Mouse (Mus musculus) bone marrow, adult 2 months (tissue): Measurements from ENCODE around the gene Fry. TPM values are rescaled to one million over a fixed set of nuclear protein-coding genes. Genes with fewer than 3 reads are reported as not detected.

Experiments
- H3K27ac ChIP-seq: fragments of 200-500 bp; 2 replicates; pipeline ENCODE4 v1.5.1; 2012; ENCODE audit warnings: low read depth, mild to moderate bottlenecking, control low read depth, inconsistent platforms, low read length; ENCODE audit not compliant: control insufficient read depth, poor library complexity, insufficient read depth
- H3K4me1 ChIP-seq: fragments of 200-500 bp; 2 replicates; pipeline ENCODE4 v1.6.1; 2011; ENCODE audit warnings: low read length; ENCODE audit not compliant: control insufficient read depth, insufficient read depth
- H3K4me3 ChIP-seq: fragments of 200-500 bp; replicated peaks from 2 replicates; pipeline ENCODE3; 2011; ENCODE audit warnings: mild to moderate bottlenecking, low read depth, low read length, control low read depth; ENCODE audit not compliant: control insufficient read depth
- CTCF ChIP-seq: fragments of 200-500 bp; IDR thresholded peaks from 2 replicates; pipeline ENCODE4 v1.5.1; 2011; ENCODE audit warnings: low read length, control low read depth; ENCODE audit not compliant: control insufficient read depth, insufficient read depth
- POLR2A ChIP-seq: fragments of 200-500 bp; IDR thresholded peaks from 2 replicates; pipeline ENCODE4 v1.6.1; 2011; ENCODE audit warnings: low read depth, mild to moderate bottlenecking, control low read depth, low read length, borderline replicate concordance; ENCODE audit not compliant: control insufficient read depth
- WGBS: fragments of 180-500 bp; shearing (Covaris S2); methylation state at CpG from one replicate; pipeline ENCODE4 v1.1.7; 2018; 5-methylcytosine and 5-hydroxymethylcytosine counted together
- polyA plus RNA-seq: library from polyadenylated mRNA; stranded (reverse); fragments of >200 nt; gene quantifications from 2 replicates; pipeline ENCODE4 v1.2.4, GENCODE M21; 2011; ENCODE audit warnings: low replicate concordance; ENCODE audit not compliant: missing spikeins, insufficient read depth, insufficient read length

Fry gene
- polyA plus RNA-seq, 1 experiment = 20.0 TPM

GRCm38 (mm10) chr5:150451281-150452003, 333.0 kb downstream of the Fry start:
- no peak overlapping the region for H3K4me3 ChIP-seq
- WGBS = 87% methylated on average over 9 of the region's 9 CpGs
- H3K4me1 ChIP-seq = no peaks in the 10 kb centered on the region
- TF ChIP-seq CTCF (no peak), POLR2A (no peak)
- no peak overlapping the region for H3K27ac ChIP-seq

GRCm38 (mm10) chr5:150452004-150452626, 333.7 kb downstream of the Fry start:
- Histone ChIP-seq H3K4me3 (no peak overlapping the region), H3K27ac (no peak overlapping the region), H3K4me1 (no peaks in the 10 kb centered on the region)
- TF ChIP-seq CTCF (no peak), POLR2A (no peak)
- WGBS = 78% methylated on average over 1 of the region's 1 CpGs

GRCm38 (mm10) chr5:150452671-150453070, 334.2 kb downstream of the Fry start:
- Histone ChIP-seq H3K4me3 (no peak overlapping the region), H3K27ac (no peak overlapping the region), H3K4me1 (no peaks in the 10 kb centered on the region)
- TF ChIP-seq POLR2A (no peak), CTCF (no peak)

DNA sequence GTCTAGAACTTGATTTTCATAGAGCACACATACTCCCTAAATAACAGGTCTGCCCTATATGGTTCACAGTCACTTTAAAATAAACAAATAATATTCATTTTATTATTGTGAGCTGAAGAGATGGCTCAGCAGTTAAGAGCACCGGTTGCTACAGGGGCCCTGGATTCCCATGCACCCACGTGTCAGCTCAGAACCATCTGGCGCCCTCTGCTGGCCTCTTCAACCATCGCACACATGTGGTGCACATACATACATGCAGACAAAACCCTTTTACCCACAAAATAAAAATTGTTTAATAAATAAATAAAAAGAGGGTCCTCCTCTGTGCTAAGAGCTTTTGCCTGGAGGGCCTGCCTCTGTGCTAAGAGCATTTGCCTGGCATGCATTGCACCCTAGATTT, 335.0 kb downstream of the Fry start:
- Histone ChIP-seq H3K4me3 (no peak overlapping the region), H3K27ac (no peak overlapping the region), H3K4me1 (no peaks in the 10 kb centered on the region)
- TF ChIP-seq POLR2A = no peak
- TF ChIP-seq CTCF = no peak
- WGBS = 82% methylated on average over 4 of the region's 4 CpGs

DNA sequence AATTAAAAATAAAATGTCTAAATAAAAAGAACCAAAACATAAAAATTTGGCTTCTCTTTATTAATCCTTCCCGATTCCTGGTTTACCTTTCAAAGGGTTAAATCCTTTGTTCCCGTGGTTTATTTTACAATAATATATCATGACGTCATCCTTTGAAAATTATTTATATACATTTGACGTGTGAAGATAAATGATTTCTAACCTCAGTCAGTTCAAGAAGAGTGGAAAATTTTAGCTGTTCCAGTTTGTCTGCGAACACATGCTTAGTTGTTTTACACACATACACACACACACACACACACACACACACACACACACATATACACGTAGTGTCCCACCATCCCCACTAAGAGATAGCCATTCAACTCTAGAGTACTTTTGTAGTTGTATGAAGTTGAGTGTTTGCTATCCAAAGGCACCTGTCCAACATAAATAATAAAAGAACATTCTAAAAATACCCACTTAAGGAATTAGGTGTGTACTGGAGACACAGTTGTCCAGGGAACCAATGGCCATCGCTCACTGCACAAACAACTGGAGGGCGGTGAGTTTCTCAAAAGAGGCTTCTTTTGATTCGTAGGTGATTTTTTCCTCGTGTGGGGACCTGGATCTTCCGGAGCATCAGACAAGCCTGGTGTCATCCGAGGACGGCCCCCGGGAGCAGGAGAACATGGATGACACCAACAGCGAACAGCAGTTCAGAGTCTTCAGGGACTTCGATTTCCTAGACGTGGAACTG, 338.9 kb downstream of the Fry start:
- Histone ChIP-seq H3K27ac (no peak overlapping the region; the same call in 1 of the 2 replicates), H3K4me1 (no peaks in the 10 kb centered on the region), H3K4me3 (no peak overlapping the region)
- WGBS = 84% methylated on average over 17 of the region's 17 CpGs
- TF ChIP-seq CTCF (no peak), POLR2A (no peak)

DNA sequence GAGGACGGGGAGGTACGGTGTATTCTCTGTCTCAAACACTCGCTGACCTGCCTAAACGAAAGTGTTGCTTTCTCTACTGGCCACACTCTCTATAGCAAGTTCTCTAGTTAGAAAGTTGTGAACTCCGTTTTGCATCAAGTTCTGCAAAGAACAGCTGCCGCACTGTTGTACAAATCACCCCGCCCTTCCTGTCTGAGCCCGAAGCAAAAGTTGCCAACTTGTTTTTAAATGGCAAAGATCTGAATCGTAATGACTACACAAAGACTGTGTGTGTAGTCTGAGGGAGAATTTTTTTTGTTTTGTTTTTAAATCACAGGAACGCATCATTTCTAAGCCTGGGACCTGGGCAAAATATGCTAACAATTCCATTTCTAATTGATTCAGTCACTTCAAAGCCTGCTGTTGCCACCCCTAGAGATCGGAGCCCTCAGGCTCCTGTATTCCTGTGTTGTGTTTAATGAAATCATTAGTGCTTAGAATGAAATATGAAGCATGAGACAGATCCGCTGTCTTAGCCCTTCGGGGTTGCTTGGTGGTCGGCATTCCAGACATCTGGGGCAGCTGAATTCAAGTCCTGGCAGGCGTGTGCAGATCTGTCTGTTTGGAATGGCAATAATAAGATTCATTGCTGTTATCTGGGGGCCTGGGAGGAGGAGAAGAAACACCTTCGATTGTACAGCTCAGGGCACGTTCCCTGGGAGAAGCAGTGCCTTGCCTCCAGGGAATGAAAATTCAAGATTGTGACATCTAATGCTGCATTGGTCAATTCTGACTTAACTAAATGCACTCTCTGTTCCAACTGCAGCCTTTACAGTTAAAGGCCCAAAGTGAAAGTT, 339.7 kb downstream of the Fry start:
- H3K27ac ChIP-seq = no peak overlapping the region; the same call in 1 of the 2 replicates
- WGBS = 65% methylated on average over 17 of the region's 17 CpGs
- no peak overlapping the region for H3K4me3 ChIP-seq
- H3K4me1 ChIP-seq = no peaks in the 10 kb centered on the region
- no peak for TF ChIP-seq POLR2A
- TF ChIP-seq CTCF = no peak

GRCm38 (mm10) chr5:150459801-150460200, 341.4 kb downstream of the Fry start:
- H3K4me3 ChIP-seq = no peak overlapping the region
- H3K4me1 ChIP-seq = no peaks in the 10 kb centered on the region; the same call in 1 of the 2 replicates
- H3K27ac ChIP-seq = no peak overlapping the region
- TF ChIP-seq POLR2A (no peak), CTCF (peak; percentile 44; the same call in 1 of the 2 replicates)
- WGBS = 86% methylated on average over 4 of the region's 4 CpGs
